In genomic region chr19:53420924-53421582, GRCm38 (mm10) we compare ENCODE assay signal across 9 mouse cellular contexts. TPM values are rescaled to one million over a fixed set of nuclear protein-coding genes. Genes with fewer than 3 reads are reported as not detected.
DNase-seq lines count a peak whose midpoint lies in the region; ATAC-seq and TF ChIP-seq lines count a peak whose summit lies in the region.
"Had no signal": no experiment of that assay in that cellular context is flagged by ENCODE, and none has a peak within 500 bp of the region (broad histone marks: within the 10 kb centered on the region; RNA-seq: fewer than 3 reads in every experiment).

No protein-coding gene starts in this region.

- no peak for TF ChIP-seq POLR2A in testis, adult 2 months (IDR thresholded peaks at IDR 0.05; ENCODE audit: control insufficient read depth, low read depth, low read length)

- under 1% methylated on average over 19 of the region's 19 CpGs for WGBS in forebrain, embryonic 11.5 days
- 2% methylated on average over 19 of the region's 19 CpGs for WGBS in lung, embryonic 14.5 days
- WGBS in neural tube, embryonic 14.5 days: under 1% methylated on average over 19 of the region's 19 CpGs

- H3K4me1 ChIP-seq in forebrain, embryonic 11.5 days (replicated peaks; ENCODE audit: control insufficient read depth, insufficient read depth, low read length): no peaks in the 10 kb centered on the region; the same call in 1 of the 2 replicates
- H3K4me1 ChIP-seq in lung, embryonic 14.5 days (ENCODE audit: insufficient read depth): peaks cover 7% of the 10 kb centered on the region; the same call in 1 of the 2 replicates
- H3K4me1 ChIP-seq in neural tube, embryonic 14.5 days (ENCODE audit: control insufficient read depth, insufficient read depth, low read length): peaks cover 3% of the 10 kb centered on the region; the same call in 1 of the 2 replicates
- H3K4me1 ChIP-seq in testis, adult 2 months (ENCODE audit: control insufficient read depth, insufficient read depth, low read length): peaks cover 9% of the 10 kb centered on the region

- H3K4me2 ChIP-seq in forebrain, embryonic 11.5 days (ENCODE audit: low read depth, low read length, severe bottlenecking): peak overlapping the region; percentile 81
- H3K4me2 ChIP-seq in lung, embryonic 14.5 days: peak overlapping the region; percentile 80
- peak overlapping the region; percentile 88 for H3K4me2 ChIP-seq in neural tube, embryonic 14.5 days (ENCODE audit: low read depth, low read length)

- no peaks in the 10 kb centered on the region; the same call in 1 of the 2 replicates for H3K27me3 ChIP-seq in forebrain, embryonic 11.5 days (ENCODE audit: control insufficient read depth, insufficient read depth, low read length)
- H3K27me3 ChIP-seq in lung, embryonic 14.5 days (ENCODE audit: insufficient read depth, low read length): no peaks in the 10 kb centered on the region
- H3K27me3 ChIP-seq in neural tube, embryonic 14.5 days (ENCODE audit: control insufficient read depth, insufficient read depth, low read length): no peaks in the 10 kb centered on the region
- H3K27me3 ChIP-seq in testis, adult 2 months (ENCODE audit: control insufficient read depth, insufficient read depth, low read length): no peaks in the 10 kb centered on the region

- H3K4me3 ChIP-seq in forebrain, embryonic 11.5 days (ENCODE audit: low read depth, low read length): peak overlapping the region; percentile 42
- peak overlapping the region; percentile 41 for H3K4me3 ChIP-seq in lung, embryonic 14.5 days (ENCODE audit: low read depth, low read length)
- H3K4me3 ChIP-seq in neural tube, embryonic 14.5 days (ENCODE audit: low read depth, low read length): peak overlapping the region; percentile 37
- peak overlapping the region; percentile 41 for H3K4me3 ChIP-seq in testis, adult 2 months (ENCODE audit: control insufficient read depth, low read depth, low read length)

- peak; percentile 96 for ATAC-seq in forebrain, embryonic 11.5 days (replicated peaks; ENCODE audit: low FRiP score)
- peak; percentile 94 for ATAC-seq in lung, embryonic 14.5 days (ENCODE audit: insufficient read depth)
- ATAC-seq in neural tube, embryonic 14.5 days (ENCODE audit: low read depth): peak; percentile 95

- DNase-seq in ES-CJ7 (ENCODE audit: low read depth, low spot score): peak; percentile 95
- DNase-seq in c-Kit-positive CD71-positive TER-119-positive erythroid progenitor cells, embryonic 14.5 days (ENCODE audit: low spot score): peak; percentile 73
- DNase-seq in forebrain, embryonic 11.5 days (ENCODE audit: low spot score): peak; percentile 82
- peak; percentile 70 for DNase-seq in heart, postnatal 25 days (ENCODE audit: low spot score)
- DNase-seq in kidney, postnatal 4 days: peak; percentile 84 to 91
- peak; percentile 89 for DNase-seq in lung, embryonic 14.5 days

- peak overlapping the region; percentile 77 for H3K27ac ChIP-seq in forebrain, embryonic 11.5 days (ENCODE audit: low read depth, low read length)
- H3K27ac ChIP-seq in lung, embryonic 14.5 days (ENCODE audit: low read depth): peak overlapping the region; percentile 86
- no peak overlapping the region for H3K27ac ChIP-seq in neural tube, embryonic 14.5 days (ENCODE audit: low read depth, low read length)
- H3K27ac ChIP-seq in testis, adult 2 months (ENCODE audit: control insufficient read depth, insufficient read depth, low read depth, low read length): no peak overlapping the region

- H3K36me3 ChIP-seq in forebrain, embryonic 11.5 days (ENCODE audit: control insufficient read depth, insufficient read depth, low read length): no peaks in the 10 kb centered on the region
- no peaks in the 10 kb centered on the region for H3K36me3 ChIP-seq in lung, embryonic 14.5 days (ENCODE audit: insufficient read depth)
- H3K36me3 ChIP-seq in neural tube, embryonic 14.5 days (ENCODE audit: control insufficient read depth, insufficient read depth, low read length): no peaks in the 10 kb centered on the region
- H3K36me3 ChIP-seq in testis, adult 2 months (ENCODE audit: control insufficient read depth, insufficient read depth, low read length): no peaks in the 10 kb centered on the region

- H3K9me3 ChIP-seq in forebrain, embryonic 11.5 days (ENCODE audit: control insufficient read depth, low read length): no peaks in the 10 kb centered on the region
- H3K9me3 ChIP-seq in lung, embryonic 14.5 days (ENCODE audit: low read depth, low read length): no peaks in the 10 kb centered on the region
- H3K9me3 ChIP-seq in neural tube, embryonic 14.5 days (ENCODE audit: control insufficient read depth, low read length): no peaks in the 10 kb centered on the region

- intact Hi-C loops in heart, postnatal 25 days (cut with DNase I): no loop called here

- peak overlapping the region; percentile 69 for H3K9ac ChIP-seq in forebrain, embryonic 11.5 days (ENCODE audit: low read length)
- peak overlapping the region; percentile 50 for H3K9ac ChIP-seq in lung, embryonic 14.5 days
- peak overlapping the region; percentile 35 for H3K9ac ChIP-seq in neural tube, embryonic 14.5 days (replicated peaks; ENCODE audit: low read depth, low read length)

- no peak for TF ChIP-seq CTCF in lung, embryonic 14.5 days (IDR thresholded peaks at IDR 0.05; ENCODE audit: low read depth)
- no peak for TF ChIP-seq CTCF in testis, adult 2 months (IDR thresholded peaks at IDR 0.05; ENCODE audit: control insufficient read depth, insufficient read depth, insufficient replicate concordance, low read depth, low read length)

RNA-seq across cellular contexts. Expression of gene Smndc1, which starts 30.7 kb away (rescaled TPM):
- 53.6 and 57.6 TPM in 2 replicates for polyA plus RNA-seq in forebrain, embryonic 11.5 days (2014; fragmentation: Nextera tagmentation; extraction: Ambion mirVana)
- 10 to 100 TPM; 28.8 to 33.2 TPM for total RNA-seq in heart, postnatal 25 days (2021)
- 45.8 and 49.4 TPM in 2 replicates for polyA plus RNA-seq in lung, embryonic 14.5 days (2014; fragmentation: Nextera tagmentation; extraction: Ambion mirVana)
- 34.6 and 40.2 TPM in 2 replicates for polyA plus RNA-seq in neural tube, embryonic 14.5 days (2014; fragmentation: Nextera tagmentation; extraction: Ambion mirVana)
- 9.1 and 12.2 TPM in 2 replicates for polyA plus RNA-seq in testis, adult 2 months (2012; rRNA removed)

RNA-seq across cellular contexts. Expression of gene Gm10197, which starts 49.5 kb away (rescaled TPM):
- polyA plus RNA-seq in forebrain, embryonic 11.5 days (2014; fragmentation: Nextera tagmentation; extraction: Ambion mirVana): not detected in 2 replicates
- not detected for total RNA-seq in heart, postnatal 25 days (2021)
- polyA plus RNA-seq in lung, embryonic 14.5 days (2014; fragmentation: Nextera tagmentation; extraction: Ambion mirVana): 4.8 and 5.8 TPM in 2 replicates
- polyA plus RNA-seq in neural tube, embryonic 14.5 days (2014; fragmentation: Nextera tagmentation; extraction: Ambion mirVana): 8.7 TPM in 1 of 2 replicates, not detected in the other
- not detected in 2 replicates for polyA plus RNA-seq in testis, adult 2 months (2012; rRNA removed)
- polyA plus RNA-seq: gonadal fat pad, adult 2 months had no signal

Comparison
In these comparisons a context has a peak if more than half of its experiments do, and no peak if none do; other contexts are left out.
1. H3K27ac ChIP-seq: peak in forebrain, embryonic 11.5 days (single experiment) and lung, embryonic 14.5 days (single experiment); none in neural tube, embryonic 14.5 days (single experiment) and testis, adult 2 months (single experiment).
2. Peak in every context shown above with its lines, with median percentiles within 50 percentile points of each other: DNase-seq, ATAC-seq, H3K4me2 ChIP-seq, H3K4me3 ChIP-seq and H3K9ac ChIP-seq.